Mouse (Mus musculus) lung, embryonic 14.5 days (tissue): ENCODE results near the gene Snai1. TPM values are rescaled to one million over a fixed set of nuclear protein-coding genes. Genes with fewer than 3 reads are reported as not detected.
A peak's percentile ranks its signal among the peaks of the same experiment; 100 is the strongest.

Source experiments
- ATAC-seq: fragments of 200-750 bp; cut with Nextera tagmentation; 2 replicates; pipeline ENCODE4 v1.8.0; 2017; ENCODE audit warnings: mild to moderate bottlenecking, moderate TSS enrichment, moderate library complexity; ENCODE audit not compliant: insufficient read depth
- DNase-seq: peaks from one replicate; pipeline ENCODE4 v3.0.0-alpha.2; 2015
- H3K27ac ChIP-seq: fragments of 300-500 bp; sonication (generic); 2 replicates; pipeline ENCODE4 v1.5.1; 2014; ENCODE audit warnings: low read depth, mild to moderate bottlenecking, moderate library complexity
- H3K27me3 ChIP-seq: fragments of 300-500 bp; sonication (generic); 2 replicates; pipeline ENCODE4 v1.6.1; 2014; ENCODE audit warnings: low read length, control low read depth; ENCODE audit not compliant: insufficient read depth
- H3K36me3 ChIP-seq: fragments of 300-500 bp; sonication (generic); 2 replicates; pipeline ENCODE4 v1.6.1; 2014; ENCODE audit warnings: control low read depth; ENCODE audit not compliant: insufficient read depth
- H3K4me1 ChIP-seq: fragments of 300-500 bp; sonication (generic); 2 replicates; pipeline ENCODE4 v1.6.1; 2014; ENCODE audit warnings: antibody characterized with exemption, control low read depth; ENCODE audit not compliant: insufficient read depth
- H3K4me2 ChIP-seq: fragments of 300-500 bp; sonication (generic); 2 replicates; pipeline ENCODE4 v1.6.1; 2014; ENCODE audit warnings: mild to moderate bottlenecking
- H3K4me3 ChIP-seq: fragments of 300-500 bp; sonication (generic); 2 replicates; pipeline ENCODE4 v1.5.1; 2014; ENCODE audit warnings: low read depth, low read length
- H3K9ac ChIP-seq: fragments of 300-500 bp; sonication (generic); 2 replicates; pipeline ENCODE4 v1.6.1; 2014
- H3K9me3 ChIP-seq: fragments of 300-500 bp; sonication (generic); 2 replicates; pipeline ENCODE4 v1.6.1; 2016; ENCODE audit warnings: low read depth, low read length, control low read depth
- CTCF ChIP-seq: IDR thresholded peaks from 2 replicates; pipeline ENCODE4 v1.5.1; 2016; ENCODE audit warnings: antibody characterized with exemption, low read depth
- WGBS: fragments of 180-500 bp; shearing (Covaris S2); extraction: QIAGEN DNeasy Blood & Tissue Kit; methylation state at CpG from one replicate; pipeline ENCODE4 v1.1.7; 2014; 5-methylcytosine and 5-hydroxymethylcytosine counted together
- polyA plus RNA-seq: library from polyadenylated mRNA; unstranded; fragments of >200 nt; fragmentation: Nextera tagmentation; extraction: Ambion mirVana; gene quantifications from 2 replicates; pipeline ENCODE4 v1.2.1, GENCODE M21; 2014

Gene Snai1
- polyA plus RNA-seq, 1 experiment from 2014 or later = 162 TPM

DNA sequence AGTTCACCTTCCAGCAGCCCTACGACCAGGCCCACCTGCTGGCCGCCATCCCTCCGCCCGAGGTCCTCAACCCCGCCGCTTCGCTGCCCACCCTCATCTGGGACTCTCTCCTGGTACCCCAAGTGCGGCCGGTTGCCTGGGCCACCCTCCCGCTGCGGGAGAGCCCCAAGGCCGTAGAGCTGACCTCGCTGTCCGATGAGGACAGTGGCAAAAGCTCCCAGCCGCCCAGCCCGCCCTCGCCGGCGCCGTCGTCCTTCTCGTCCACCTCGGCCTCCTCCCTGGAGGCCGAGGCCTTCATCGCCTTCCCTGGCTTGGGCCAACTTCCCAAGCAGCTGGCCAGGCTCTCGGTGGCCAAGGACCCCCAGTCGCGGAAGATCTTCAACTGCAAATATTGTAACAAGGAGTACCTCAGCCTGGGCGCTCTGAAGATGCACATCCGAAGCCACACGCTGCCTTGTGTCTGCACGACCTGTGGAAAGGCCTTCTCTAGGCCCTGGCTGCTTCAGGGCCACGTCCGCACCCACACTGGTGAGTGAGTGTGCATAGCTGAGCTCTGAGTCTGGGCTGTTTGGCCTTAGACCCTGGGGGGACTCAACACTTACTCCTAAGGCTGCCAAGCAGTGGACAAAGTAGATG lies 794 bp downstream of the Snai1 start:
- Histone ChIP-seq H3K4me3 (peak overlapping the region; percentile 58), H3K4me2 (peak overlapping the region; percentile 81), H3K4me1 (peaks cover 17% of the 10 kb centered on the region), H3K9me3 (no peaks in the 10 kb centered on the region), H3K36me3 (peaks cover 54% of the 10 kb centered on the region), H3K9ac (peak overlapping the region; percentile 67), H3K27me3 (peaks cover 12% of the 10 kb centered on the region; the same call in 1 of the 2 replicates), H3K27ac (peak overlapping the region; percentile 98)
- 14% methylated on average over 34 of the region's 34 CpGs for WGBS
- DNase-seq = peak; percentile 45
- no peak for TF ChIP-seq CTCF
- no peak for ATAC-seq

DNA sequence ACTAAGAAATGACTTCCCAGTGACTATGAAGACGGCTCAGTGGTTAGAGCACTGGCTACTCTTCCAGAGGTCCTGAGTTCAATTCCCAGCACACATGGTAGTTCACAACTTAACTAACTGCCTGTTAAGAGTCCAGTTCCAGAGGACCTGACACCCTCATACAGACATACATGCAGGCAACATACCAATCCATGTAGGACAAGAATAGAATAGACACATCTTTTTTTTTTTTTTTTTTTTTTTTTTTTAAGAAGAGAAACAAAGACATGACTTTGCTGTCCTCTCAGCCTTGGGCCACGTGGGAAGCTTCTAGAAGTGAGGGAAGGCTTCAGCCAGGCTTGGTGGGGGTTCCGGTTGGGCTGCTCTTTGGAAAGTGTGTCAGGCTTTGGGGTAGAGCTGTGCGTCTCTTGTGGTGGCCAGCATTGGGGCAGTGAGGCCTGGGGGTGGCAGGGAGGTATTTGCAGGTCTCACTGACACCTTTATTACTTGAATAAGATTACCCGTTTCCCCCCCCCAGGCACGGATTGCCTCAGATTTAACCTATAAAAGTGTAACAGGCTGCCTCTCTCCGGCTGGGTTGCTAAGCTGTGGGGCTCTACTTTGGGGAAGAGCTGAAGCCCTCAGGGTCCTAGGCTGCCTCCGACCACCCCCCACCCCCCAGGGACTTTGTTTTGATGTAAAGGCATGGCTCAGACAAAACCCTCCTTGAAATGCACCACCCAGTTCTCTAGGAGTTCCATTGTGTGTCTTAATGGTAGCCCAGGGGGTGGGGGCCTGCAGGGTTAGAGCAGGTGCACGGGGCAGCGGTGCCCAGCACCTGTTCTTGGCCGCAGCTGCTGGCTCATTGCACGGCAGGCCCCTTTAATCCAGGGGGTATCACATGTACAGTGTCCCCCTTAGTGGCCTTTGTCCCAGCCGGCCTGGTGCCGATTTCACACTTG lies 1.8 kb downstream of the Snai1 start:
- H3K4me3 ChIP-seq = peak overlapping the region; percentile 58
- DNase-seq = peak; percentile 43
- peaks cover 23% of the 10 kb centered on the region for H3K4me1 ChIP-seq
- H3K27me3 ChIP-seq = peaks cover 12% of the 10 kb centered on the region; the same call in 1 of the 2 replicates
- TF ChIP-seq CTCF = no peak
- H3K27ac ChIP-seq = peak overlapping the region; percentile 98
- ATAC-seq = no peak
- WGBS = 13% methylated on average over 14 of the region's 14 CpGs
- H3K36me3 ChIP-seq = peaks cover 54% of the 10 kb centered on the region
- H3K9me3 ChIP-seq = no peaks in the 10 kb centered on the region
- peak overlapping the region; percentile 81 for H3K4me2 ChIP-seq
- H3K9ac ChIP-seq = peak overlapping the region; percentile 67

DNA sequence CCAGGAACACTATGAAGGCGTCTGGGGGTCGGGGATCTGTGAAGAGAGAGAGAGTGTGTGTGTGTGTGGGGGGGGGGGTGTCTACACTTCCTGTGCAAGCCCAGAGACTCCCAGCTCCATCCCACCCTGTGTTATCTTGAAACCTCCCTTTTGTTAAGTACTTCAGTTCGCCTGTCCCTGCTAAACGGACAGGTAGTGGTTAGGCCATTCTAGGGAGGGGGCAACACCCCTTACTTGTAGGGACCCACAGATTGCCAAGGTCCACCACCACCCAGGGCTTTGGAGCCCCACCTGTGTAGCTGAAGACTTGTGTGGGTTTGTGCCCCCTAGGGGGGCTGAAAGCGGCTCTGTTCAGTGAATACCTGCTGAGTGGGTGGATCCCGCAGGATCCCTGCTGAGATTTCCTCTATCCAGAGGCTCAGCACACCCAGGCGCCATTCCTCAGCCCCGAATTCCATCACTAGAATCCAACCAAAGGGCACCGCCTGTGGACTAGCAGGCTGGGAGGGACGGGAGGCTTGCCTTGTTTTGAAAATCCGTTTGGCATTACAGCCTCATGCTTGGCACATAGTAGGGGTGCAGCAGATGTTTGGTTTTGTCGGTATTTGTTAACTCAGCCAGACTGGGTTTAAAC lies 2.6 kb downstream of the Snai1 start:
- H3K9me3 ChIP-seq = no peaks in the 10 kb centered on the region
- DNase-seq = peak; percentile 49
- H3K27ac ChIP-seq = peak overlapping the region; percentile 98
- TF ChIP-seq CTCF = no peak
- H3K4me1 ChIP-seq = peaks cover 23% of the 10 kb centered on the region
- H3K4me3 ChIP-seq = peak overlapping the region; percentile 58
- H3K4me2 ChIP-seq = peak overlapping the region; percentile 81
- 13% methylated on average over 12 of the region's 12 CpGs for WGBS
- peaks cover 54% of the 10 kb centered on the region for H3K36me3 ChIP-seq
- H3K9ac ChIP-seq = peak overlapping the region; percentile 67
- H3K27me3 ChIP-seq = peaks cover 12% of the 10 kb centered on the region; the same call in 1 of the 2 replicates
- no peak for ATAC-seq

DNA sequence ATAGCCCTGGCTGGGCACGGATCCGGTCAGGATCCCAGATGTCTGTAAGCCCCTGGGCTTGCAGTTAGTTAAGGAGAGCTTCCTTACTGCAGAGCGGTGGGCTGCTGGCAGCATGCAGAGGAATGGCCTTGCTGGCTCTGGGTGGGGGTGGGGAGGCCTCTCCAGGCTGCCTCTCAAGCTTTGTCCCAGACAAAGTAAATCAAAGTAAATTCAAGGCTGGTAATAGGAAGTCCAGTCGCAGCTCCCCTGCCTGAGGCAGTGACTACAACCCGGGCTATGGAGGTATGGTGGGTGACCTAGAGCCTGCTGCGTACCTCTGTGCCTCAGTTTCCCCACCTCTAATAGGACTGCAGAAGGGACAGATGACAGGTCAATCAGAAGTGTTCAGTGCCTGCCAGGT lies 3.3 kb downstream of the Snai1 start:
- H3K4me3 ChIP-seq = peak overlapping the region; percentile 58
- peak overlapping the region; percentile 67 for H3K9ac ChIP-seq
- peaks cover 12% of the 10 kb centered on the region; the same call in 1 of the 2 replicates for H3K27me3 ChIP-seq
- 6% methylated on average over 6 of the region's 6 CpGs for WGBS
- peaks cover 24% of the 10 kb centered on the region for H3K4me1 ChIP-seq
- no peak for ATAC-seq
- H3K27ac ChIP-seq = peak overlapping the region; percentile 98
- peaks cover 54% of the 10 kb centered on the region for H3K36me3 ChIP-seq
- H3K4me2 ChIP-seq = peak overlapping the region; percentile 81
- peak; percentile 53 for DNase-seq
- no peak for TF ChIP-seq CTCF
- no peaks in the 10 kb centered on the region for H3K9me3 ChIP-seq

DNA sequence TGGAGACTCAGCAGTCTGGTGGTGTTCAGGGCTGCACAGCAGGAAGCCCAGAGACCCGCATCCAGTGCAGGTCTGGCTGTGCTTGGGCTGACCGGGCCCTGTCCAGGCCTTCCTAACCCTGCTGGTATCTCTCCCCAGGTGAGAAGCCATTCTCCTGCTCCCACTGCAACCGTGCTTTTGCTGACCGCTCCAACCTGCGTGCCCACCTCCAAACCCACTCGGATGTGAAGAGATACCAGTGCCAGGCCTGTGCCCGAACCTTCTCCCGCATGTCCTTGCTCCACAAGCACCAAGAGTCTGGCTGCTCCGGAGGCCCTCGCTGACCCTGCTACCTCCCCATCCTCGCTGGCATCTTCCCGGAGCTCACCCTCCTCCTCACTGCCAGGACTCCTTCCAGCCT lies 3.8 kb downstream of the Snai1 start:
- Histone ChIP-seq H3K4me2 (peak overlapping the region; percentile 81), H3K9ac (peak overlapping the region; percentile 67), H3K27me3 (peaks cover 8% of the 10 kb centered on the region; the same call in 1 of the 2 replicates), H3K4me3 (peak overlapping the region; percentile 58), H3K36me3 (peaks cover 54% of the 10 kb centered on the region), H3K4me1 (peaks cover 26% of the 10 kb centered on the region), H3K27ac (peak overlapping the region; percentile 98), H3K9me3 (no peaks in the 10 kb centered on the region)
- no peak for DNase-seq
- TF ChIP-seq CTCF = no peak
- WGBS = 56% methylated on average over 12 of the region's 12 CpGs
- ATAC-seq = no peak

DNA sequence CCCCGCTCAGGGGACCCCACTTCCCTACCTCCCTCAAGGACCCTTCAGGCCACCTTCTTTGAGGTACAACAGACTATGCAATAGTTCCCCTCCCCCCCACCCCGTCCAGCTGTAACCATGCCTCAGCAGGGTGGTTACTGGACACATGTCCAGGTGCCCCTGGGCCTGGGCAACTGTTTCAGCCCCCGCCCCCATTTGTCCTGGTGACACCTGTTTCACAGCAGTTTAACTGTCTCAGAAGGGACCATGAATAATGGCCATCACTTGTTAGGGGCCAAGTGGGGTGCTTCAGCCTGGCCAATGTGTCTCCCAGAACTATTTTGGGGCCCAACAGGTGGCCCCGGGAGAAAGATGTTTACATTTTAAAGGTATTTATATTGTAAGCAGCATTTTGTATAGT lies 4.4 kb downstream of the Snai1 start:
- H3K27ac ChIP-seq = peak overlapping the region; percentile 98

More for the DNA sequence above, 4.4 kb downstream of the Snai1 start:
- no peak for ATAC-seq
- 34% methylated on average over 4 of the region's 4 CpGs for WGBS
- no peak for DNase-seq
- Histone ChIP-seq H3K36me3 (peaks cover 54% of the 10 kb centered on the region), H3K4me1 (peaks cover 26% of the 10 kb centered on the region), H3K9ac (peak overlapping the region; percentile 67), H3K4me3 (peak overlapping the region; percentile 58), H3K9me3 (no peaks in the 10 kb centered on the region), H3K27me3 (peaks cover 2% of the 10 kb centered on the region; the same call in 1 of the 2 replicates), H3K4me2 (peak overlapping the region; percentile 81)
- no peak for TF ChIP-seq CTCF
